Mouse (Mus musculus) heart, postnatal 14 days (tissue): ENCODE results near the gene Cmss1. TPM values are rescaled to one million over a fixed set of nuclear protein-coding genes. Genes with fewer than 3 reads are reported as not detected.

Source experiments
- DNase-seq, 2 experiments: peaks; one replicate each; pipeline ENCODE4 v3.0.0; 2021 to 2022
- intact Hi-C: fragments of 180-260 bp; cut with DNase I; formaldehyde crosslinking; loops from one replicate; pipeline ENCODE4 v1.15.1; 2025
- total RNA-seq, 2 experiments: library from RNA; stranded (reverse); gene quantifications; 2 replicates each; pipeline ENCODE4 v1.2.3; 2021

The Cmss1 gene
- total RNA-seq, 2 experiments from 2014 or later = 54.0 to 56.2 TPM

DNA sequence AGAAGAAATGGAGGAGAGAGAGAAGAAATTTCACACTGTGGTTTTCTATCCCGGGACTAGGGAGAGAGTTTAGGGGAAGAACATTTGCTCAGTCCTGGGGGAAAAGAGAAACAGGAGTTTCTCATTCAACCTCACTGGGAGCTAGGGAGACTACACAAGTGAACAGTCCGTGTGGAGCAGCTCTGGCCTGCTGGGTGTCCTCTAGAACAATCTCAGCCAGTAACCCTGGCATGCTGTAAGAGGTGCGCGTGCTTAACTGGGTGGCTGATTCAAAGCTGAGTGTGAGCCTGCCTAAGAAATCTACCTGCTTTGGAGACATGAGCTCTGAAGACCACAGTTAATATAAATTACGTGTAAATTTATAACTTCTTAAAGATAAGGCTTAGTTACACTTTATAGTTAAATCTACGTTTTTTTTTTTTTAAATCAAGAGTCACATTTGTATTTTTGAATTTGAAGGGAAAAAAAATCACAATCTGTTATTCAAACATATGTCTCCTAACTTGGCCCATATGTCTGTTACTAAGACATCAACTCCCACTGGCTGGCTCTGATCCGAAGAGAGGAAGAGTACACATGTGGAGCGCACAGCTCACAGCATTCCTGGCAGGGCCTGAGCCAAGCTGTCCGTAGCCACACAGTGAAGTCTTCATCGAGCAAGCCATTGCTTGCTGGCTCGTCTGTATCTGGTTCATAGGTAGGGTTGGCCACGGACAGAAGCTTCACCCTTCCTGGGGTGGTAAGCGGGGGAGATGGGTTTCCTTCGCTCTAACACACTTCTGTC, 338.4 kb downstream of the Cmss1 start:
- DNase-seq = no peak
- intact Hi-C loops = loop anchor here (5.0 kb wide), 1 partner anchor 49 kb away; no protein-coding TSS in a partner anchor

DNA sequence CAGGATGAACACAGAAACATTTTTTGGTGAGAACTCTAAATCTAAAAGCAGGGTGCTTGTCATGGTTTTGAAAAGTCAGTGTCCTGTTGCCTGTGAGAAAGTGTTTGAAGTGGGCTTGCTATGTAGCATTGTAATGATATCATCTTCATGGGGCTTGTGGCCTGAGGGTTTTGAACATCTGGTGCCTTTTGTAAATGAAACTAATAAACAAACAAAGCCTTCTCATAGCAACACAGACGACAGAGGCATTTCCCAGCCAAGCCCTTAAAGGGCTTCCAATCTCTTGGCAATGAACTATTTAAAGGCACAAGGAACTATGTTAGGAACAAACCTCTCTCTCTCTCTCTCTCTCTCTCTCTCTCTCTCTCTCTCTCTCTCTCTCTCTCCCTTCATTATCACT, 339.6 kb downstream of the Cmss1 start:
- DNase-seq = peak; percentile 37 to 65
- intact Hi-C loops = loop anchor here (5.0 kb wide), 1 partner anchor 50 kb away; no protein-coding TSS in a partner anchor

DNA sequence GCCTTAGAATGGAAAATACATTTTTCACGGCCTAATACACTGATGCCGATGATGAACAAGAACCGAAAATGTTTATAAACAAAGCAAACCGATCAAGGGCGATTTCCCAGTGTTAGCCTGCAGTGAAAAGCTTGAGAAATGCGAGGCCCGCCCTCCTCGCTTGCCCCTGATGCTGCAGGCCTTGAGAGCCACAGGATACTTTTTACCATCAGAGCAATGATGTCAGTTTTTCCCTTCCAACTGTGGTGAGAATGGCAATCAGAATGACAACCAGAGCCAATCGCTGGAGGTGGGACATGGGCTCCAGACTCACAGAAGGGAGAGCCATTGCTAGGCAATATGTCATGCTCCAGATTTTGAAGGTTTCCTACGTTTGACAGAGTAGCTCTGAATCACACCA, 346.5 kb downstream of the Cmss1 start:
- intact Hi-C loops = no loop called here
- no peak for DNase-seq

DNA sequence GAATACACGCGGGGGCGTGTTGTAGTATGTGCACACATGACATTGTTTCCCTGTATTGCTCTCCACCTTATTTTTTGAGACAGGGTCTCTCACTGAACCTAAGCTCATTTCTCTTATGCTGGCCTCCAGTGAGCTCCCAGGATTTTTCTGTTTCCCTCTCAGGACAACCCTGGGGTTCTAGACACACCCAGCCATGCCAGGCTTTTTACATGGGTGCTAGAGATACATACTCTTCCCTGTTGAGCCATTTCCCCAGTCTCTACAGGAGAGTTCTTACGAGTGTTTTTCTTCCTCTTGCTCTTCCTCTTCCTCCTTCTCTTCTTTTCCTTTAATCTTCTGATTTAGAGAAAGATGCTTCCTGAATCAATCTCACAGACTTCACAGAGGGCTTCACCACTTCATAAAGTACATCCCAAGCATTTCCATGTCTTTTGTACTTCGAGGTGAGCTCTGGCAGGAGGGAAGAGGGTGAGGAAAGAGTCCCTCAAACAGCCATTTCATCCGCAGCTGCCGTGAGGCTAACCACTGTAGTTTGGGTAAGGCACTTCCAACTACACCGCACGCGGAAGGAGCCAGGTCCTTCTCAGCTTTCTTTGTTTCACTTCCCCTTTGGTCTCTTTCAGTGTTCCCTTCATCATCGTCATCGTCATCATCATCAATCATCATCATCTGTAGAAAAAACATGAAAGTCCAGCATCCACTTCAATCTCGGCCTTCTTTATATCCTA, 347.1 kb downstream of the Cmss1 start:
- intact Hi-C loops = no loop called here
- no peak for DNase-seq

Other genes starting within 250 kb of the Cmss1 start
- 1 to 10 TPM; 8.0 to 9.3 TPM for gene Col8a1, start 147.9 kb upstream of the Cmss1 start, total RNA-seq